Mouse (Mus musculus): ENCODE measurements around the gene Csrnp3. TPM values are rescaled to one million over a fixed set of nuclear protein-coding genes. Genes with fewer than 3 reads are reported as not detected.

Csrnp3 gene
- total RNA-seq, 2 experiments from 2014 or later, result 0.18 TPM

- DNase-seq, result no peak
- intact Hi-C loops (cut with DNase I; ENCODE audit: low total_unique reads), result no loop called here
Observed at GRCm38 (mm10) chr2:65859767-65860727, 14.5 kb downstream of the Csrnp3 start.

DNA sequence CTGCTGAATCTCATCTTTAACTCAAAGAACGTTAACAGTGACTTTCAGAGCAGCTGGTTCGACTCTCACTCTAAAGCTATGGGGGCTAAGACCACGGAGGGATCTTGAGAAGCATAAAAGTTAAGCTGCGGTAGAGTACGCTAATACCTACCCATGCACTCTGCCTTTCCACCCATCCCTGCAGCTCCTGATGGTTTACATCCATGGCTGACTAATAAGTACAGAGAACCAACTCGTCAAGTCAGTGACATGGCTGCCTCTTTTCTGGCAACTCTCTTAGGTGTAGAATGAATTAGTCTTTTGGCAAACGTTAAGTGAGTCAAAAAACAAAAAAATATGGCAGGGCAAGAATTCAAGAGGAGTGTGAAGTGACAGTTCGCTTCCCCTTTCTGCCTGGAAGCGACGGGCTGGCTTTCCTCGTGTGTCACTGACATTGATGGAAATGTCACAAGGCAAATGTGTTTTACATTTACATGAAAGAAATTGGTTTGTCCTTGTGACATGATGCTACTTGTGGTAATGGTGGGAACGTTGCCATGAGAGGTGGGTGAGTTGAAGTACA, 19.3 kb downstream of the Csrnp3 start:
- intact Hi-C loops (cut with DNase I; ENCODE audit: low total_unique reads), result no loop called here
- DNase-seq, result no peak

DNA sequence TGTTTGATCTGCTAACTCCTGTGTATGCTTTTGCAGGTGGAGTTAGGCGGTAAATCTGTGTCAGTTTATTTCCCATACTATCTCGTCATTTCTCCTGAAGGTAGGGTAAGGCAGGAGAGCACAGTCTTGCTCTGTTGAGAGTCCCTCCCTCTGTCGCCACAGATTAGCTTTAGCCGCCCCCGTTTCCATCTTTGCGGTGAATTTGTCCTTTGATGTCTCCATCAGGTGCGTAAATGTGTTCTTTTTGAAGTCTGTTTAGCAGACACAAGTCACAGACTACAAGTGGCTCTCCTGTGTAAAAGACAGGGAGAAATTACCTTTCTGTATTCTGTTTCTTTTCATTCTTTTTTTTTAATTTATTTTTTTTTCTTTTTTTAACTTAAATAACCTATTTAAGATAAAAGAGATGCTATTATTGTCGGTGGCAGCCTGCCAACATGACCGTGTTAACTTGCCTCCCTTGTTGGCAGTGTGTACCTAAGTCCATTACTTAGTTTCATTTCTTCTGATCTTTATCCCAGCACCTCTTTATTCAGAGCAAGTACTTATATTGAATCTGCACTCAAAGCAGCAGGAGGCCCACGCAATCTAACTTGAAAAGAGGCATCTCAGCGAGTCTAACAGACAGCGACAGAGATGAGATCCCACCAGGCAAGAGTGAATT, 25.5 kb downstream of the Csrnp3 start:
- no peak for DNase-seq

DNA sequence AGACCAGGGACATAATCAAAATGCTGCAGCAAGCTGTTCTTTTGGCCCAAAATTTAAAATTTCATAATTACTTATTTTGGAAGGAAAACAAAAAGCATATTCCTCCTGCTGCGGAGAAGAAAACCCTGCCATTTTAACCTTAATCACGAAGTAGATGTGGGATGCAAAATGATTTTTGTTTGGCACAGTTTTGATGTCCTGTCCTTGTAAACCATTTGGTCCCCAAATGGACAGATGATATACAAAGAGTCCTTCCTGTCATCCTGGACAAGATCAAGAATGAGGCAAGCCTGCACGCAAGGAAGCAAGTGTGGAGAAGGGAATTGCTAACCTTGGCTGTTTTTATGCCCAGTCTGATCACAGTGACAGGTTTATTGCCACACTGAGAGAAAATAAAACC, 46.0 kb downstream of the Csrnp3 start:
- intact Hi-C loops (cut with DNase I; ENCODE audit: low total_unique reads), result no loop called here
- no peak for DNase-seq

More for the DNA sequence above, 25.5 kb downstream of the Csrnp3 start:
- intact Hi-C loops (cut with DNase I; ENCODE audit: low total_unique reads), result no loop called here

- intact Hi-C loops (cut with DNase I; ENCODE audit: low total_unique reads), result no loop called here
- no peak for DNase-seq
Observed at GRCm38 (mm10) chr2:65893241-65893640, 47.7 kb downstream of the Csrnp3 start.

GRCm38 (mm10) chr2:65894299-65894698, 48.7 kb downstream of the Csrnp3 start:
- intact Hi-C loops (cut with DNase I; ENCODE audit: low total_unique reads), result no loop called here
- no peak for DNase-seq

GRCm38 (mm10) chr2:65896542-65896941, 51.0 kb downstream of the Csrnp3 start:
- no peak for DNase-seq
- intact Hi-C loops (cut with DNase I; ENCODE audit: low total_unique reads), result no loop called here

DNA sequence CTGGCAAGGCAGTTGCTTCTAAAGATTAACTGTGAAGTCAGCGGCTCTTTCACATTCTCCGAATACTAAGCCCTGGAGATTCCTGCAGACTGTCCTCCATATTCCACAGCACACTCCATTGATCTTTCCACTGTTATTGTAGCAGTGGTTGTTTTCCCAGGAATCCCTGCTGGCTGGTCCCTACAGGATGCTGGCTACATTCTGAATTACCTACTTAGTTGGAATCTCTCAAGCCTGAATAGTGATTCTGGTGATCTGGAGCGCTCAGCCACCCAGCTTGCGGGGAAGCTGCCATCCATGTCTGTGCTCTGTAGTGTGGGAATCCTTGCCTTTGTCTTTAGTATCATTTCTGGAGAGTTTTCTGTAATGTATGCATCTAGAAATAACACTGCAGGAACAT, 51.5 kb downstream of the Csrnp3 start:
- DNase-seq, result no peak
- intact Hi-C loops (cut with DNase I; ENCODE audit: low total_unique reads), result no loop called here

DNA sequence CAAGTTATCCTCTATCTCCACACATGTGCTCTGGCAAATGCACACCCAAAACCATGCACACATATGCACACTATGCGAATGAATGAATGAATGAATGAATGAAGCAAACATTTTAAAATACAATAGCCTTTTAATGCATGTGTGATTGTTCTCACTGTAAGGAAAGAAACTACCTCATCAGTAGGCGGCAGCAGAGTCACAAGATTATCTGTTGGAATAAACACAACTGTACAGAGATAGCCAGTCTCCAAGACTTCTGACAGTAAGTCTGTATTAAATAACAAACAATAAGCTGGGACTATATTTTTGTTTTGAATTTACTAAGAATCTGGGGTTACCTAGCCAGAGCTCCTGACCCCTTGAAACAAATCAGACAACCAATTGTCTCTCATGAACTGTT, 53.9 kb downstream of the Csrnp3 start:
- intact Hi-C loops (cut with DNase I; ENCODE audit: low total_unique reads), result no loop called here
- no peak for DNase-seq

DNA sequence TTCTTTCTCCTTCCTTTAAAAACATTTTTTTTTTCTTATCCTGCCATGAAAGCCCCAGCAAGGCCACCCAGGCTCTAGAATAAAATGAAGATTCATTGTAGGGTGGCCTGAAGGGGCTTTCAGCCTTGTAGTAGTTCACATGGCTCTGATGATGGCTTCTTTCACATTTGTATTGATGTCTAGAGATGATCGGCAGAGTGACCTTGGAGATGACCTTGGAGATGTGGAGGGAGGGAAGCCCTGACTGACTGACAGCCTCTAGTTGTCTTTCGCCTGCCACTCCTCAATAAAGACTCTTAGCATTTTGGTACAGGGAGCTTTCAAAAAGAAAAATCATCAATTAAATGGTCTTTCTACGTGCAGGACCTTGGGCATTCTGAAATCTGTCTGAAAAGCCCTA, 63.0 kb downstream of the Csrnp3 start:
- DNase-seq, result no peak
- intact Hi-C loops (cut with DNase I; ENCODE audit: low total_unique reads), result no loop called here

DNA sequence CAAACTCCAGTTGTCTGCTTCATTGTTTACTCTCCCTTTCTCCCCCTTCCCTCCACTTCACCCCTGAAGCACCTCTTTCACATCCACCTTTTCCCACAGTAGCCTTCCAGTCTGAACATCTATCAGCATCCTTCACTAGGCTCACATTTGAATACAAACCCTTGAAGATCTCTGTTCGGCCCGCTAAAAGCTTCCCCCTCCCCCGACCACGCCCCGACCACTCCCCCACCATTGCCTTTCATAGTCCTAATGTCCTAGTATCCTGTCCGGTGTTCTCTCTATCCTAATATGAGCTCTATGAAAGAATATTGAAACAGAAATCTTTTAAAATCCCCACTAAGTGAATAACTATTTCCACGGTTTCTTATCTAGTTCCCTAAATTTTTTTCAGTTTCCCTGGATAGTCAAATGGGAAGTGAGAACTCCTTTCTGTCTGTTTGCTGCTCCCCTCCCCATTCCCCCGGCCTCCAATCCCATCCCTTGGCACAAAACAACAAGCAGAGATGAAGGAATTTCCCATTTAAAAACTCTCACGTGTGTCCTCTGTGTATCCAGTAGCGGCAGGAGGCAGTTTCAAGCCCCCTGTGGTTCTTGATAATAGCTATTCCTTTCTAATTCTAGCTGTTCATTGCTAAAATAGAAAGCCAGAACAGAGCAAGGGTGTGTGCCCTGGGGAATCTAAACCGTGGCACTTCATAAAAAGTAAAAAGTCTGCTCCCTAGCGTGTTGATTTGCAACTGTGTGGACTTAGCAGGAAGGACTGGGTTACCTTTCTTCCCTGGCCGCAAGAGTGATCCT, 64.4 kb downstream of the Csrnp3 start:
- DNase-seq, result no peak
- intact Hi-C loops (cut with DNase I; ENCODE audit: low total_unique reads), result no loop called here

DNA sequence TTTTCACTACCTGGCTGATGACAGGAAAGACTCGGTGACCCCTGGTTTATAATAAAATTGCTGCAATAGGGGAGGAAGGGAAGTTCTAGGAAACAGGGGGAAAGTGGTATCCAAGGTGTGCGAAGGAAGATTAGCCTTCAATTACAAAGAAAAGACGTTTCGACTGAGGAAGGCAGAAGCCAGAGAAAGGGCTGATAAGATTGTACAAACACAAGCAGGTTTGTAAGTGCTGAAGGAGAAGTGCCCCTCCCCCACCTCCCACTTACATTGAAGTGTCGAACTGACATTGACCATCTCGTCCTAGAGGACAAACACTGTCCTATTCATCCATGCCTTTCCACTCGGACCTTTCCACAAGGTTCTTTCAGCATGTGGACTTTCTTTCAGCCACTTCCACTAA, 70.4 kb downstream of the Csrnp3 start:
- intact Hi-C loops (cut with DNase I; ENCODE audit: low total_unique reads), result no loop called here

GRCm38 (mm10) chr2:65920651-65921412, 75.3 kb downstream of the Csrnp3 start:
- intact Hi-C loops (cut with DNase I; ENCODE audit: low total_unique reads), result no loop called here
- DNase-seq, result no peak

More for the DNA sequence above, 70.4 kb downstream of the Csrnp3 start:
- no peak for DNase-seq

DNA sequence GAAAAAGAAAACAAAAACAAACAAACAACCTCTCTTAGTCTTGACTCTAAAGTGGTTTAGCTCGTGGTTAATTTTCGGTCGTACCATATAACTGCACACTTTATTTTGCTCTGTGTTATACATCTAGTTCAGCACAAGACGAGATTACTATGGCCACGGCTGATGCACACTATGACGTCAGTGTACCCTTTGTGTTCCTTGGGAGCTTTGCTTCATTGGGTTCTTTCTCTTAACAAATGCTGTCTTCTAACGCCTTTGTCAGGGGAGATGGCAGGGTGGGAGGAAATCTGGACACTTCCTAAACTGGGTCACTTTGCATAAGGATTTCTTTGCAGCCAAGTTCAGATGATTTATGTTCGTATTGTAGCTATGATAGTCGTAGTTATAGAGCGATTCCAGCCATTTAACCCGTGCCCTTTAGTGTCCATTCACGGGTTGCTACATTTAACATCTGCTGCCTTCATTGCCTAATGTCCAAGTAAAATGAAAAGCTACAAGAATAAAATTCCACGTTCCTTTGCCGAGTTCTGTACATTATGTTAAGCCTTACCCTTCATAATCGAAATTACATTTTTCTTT, 79.9 kb downstream of the Csrnp3 start:
- intact Hi-C loops (cut with DNase I; ENCODE audit: low total_unique reads), result no loop called here
- DNase-seq, result no peak

- no peak for DNase-seq
- intact Hi-C loops (cut with DNase I; ENCODE audit: low total_unique reads), result no loop called here
Observed at GRCm38 (mm10) chr2:65926935-65927708, 81.6 kb downstream of the Csrnp3 start.

DNA sequence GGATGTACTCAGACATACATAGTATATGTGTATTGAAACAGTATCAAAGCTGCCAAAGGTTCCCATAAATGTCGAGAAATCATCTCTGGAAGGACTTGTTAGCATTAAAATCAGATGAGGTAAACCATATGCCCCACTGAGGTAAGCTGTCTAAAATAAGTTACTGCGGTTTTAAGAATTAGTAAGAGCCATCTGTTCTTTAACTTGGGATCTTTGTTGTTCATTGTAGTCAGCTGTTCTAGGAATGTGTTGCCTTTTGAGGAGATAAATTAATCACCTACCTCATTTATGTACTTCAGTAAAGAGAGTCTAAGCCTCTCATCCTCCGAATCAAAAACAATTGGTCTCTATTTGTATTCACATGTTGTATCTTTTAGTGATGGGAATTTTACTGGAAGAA, 83.7 kb downstream of the Csrnp3 start:
- DNase-seq, result no peak
- intact Hi-C loops (cut with DNase I; ENCODE audit: low total_unique reads), result no loop called here

- intact Hi-C loops (cut with DNase I; ENCODE audit: low total_unique reads), result no loop called here
- no peak for DNase-seq
Observed at GRCm38 (mm10) chr2:65929927-65930326, 84.4 kb downstream of the Csrnp3 start.

DNA sequence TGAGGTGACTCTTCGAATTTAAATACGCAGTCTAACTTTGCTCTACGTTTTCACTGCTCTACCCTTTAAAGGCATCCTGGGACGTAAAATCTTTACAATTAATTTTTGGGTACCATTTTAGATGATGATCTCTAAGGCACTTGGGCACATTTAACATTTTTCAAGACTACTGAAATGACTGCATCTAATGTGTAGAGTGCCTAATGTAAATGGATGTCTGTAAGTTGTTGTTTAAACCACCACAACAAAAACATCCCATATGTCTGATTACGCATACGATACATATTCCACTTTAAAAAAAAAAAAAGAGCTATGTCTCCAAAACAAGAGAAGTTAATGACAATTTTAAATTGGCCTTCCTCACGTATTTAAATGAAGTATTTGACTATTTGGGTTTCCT, 85.7 kb downstream of the Csrnp3 start:
- intact Hi-C loops (cut with DNase I; ENCODE audit: low total_unique reads), result no loop called here
- DNase-seq, result no peak
